Mouse (Mus musculus) left cerebral cortex, adult 8-10 months (tissue): ENCODE data around the gene Dcaf7. TPM values are rescaled to one million over a fixed set of nuclear protein-coding genes. Genes with fewer than 3 reads are reported as not detected.

Source experiments
- DNase-seq, 2 experiments: peaks; one replicate each; pipeline ENCODE4 v3.0.0; 2022; ENCODE audit warnings: low spot score in 2 of 2
- total RNA-seq, 4 experiments: library from RNA; stranded (reverse); gene quantifications; 2 replicates each; pipeline ENCODE4 v1.2.4; 2022

Dcaf7 gene
- total RNA-seq, 4 experiments from 2014 or later, result 126 to 137 (median 132) TPM

GRCm38 (mm10) chr11:106106047-106106587, 69.4 kb downstream of the Dcaf7 start:
- DNase-seq, result no peak

Other genes starting within 250 kb of the Dcaf7 start
- gene Cyb561, start 83.5 kb upstream of the Dcaf7 start, total RNA-seq, result 10 to 100 TPM; 86.6 to 90.7 (median 89.1) TPM
- 10 to 100 TPM; 18.6 to 24.5 (median 20.5) TPM for gene Ace, start 68.9 kb upstream of the Dcaf7 start, total RNA-seq
- not detected for gene Ace3, start 42.2 kb upstream of the Dcaf7 start, total RNA-seq
- gene Kcnh6, start 28.7 kb upstream of the Dcaf7 start, total RNA-seq, result 1 to 10 TPM; 1.9 to 2.6 (median 2.2) TPM
- gene Taco1, start 29.2 kb downstream of the Dcaf7 start, total RNA-seq, result 10 to 100 TPM; 16.1 to 18.2 (median 17.2) TPM
- gene Map3k3, start 47.7 kb downstream of the Dcaf7 start, total RNA-seq, result 10 to 100 TPM; 28.2 to 31.8 (median 28.7) TPM
- 1 to 10 TPM in 1 of 4 experiments, not detected in 3; 1.7 TPM for gene Gm10840, start 124.0 kb downstream of the Dcaf7 start, total RNA-seq
- gene Limd2, start 124.0 kb downstream of the Dcaf7 start, total RNA-seq, result 10 to 100 TPM; 79.3 to 90.2 (median 86.9) TPM
- gene Strada, start 165.3 kb downstream of the Dcaf7 start, total RNA-seq, result 10 to 100 TPM; 29.0 to 34.0 (median 30.3) TPM
- 10 to 100 TPM; 83.3 to 93.9 (median 86.2) TPM for gene Ccdc47, start 179.5 kb downstream of the Dcaf7 start, total RNA-seq
- gene Ddx42, start 180.1 kb downstream of the Dcaf7 start, total RNA-seq, result 10 to 100 TPM; 64.8 to 69.6 (median 68.7) TPM
- gene Ftsj3, start 219.2 kb downstream of the Dcaf7 start, total RNA-seq, result 10 to 100 TPM; 24.2 to 34.4 (median 29.6) TPM
- 100 to 1,000 TPM; 185 to 217 (median 197) TPM for gene Psmc5, start 219.3 kb downstream of the Dcaf7 start, total RNA-seq
- gene Smarcd2, start 236.1 kb downstream of the Dcaf7 start, total RNA-seq, result 10 to 100 TPM; 12.2 to 20.5 (median 19.4) TPM
- gene Tcam1, start 239.8 kb downstream of the Dcaf7 start, total RNA-seq, result under 1 TPM in 3 of 4 experiments, not detected in 1; 0.14 to 0.17 (median 0.16) TPM